Mouse (Mus musculus) v-Abl transformed pro-B cells (cell line): Measurements from ENCODE around the gene Dnah11.

ENCODE experiments used
- in situ Hi-C, 2 experiments: fragments of 400-800 bp; cut with MboI; formaldehyde crosslinking; loops; one replicate each; pipeline ENCODE4 v1.15.1; 2025; ENCODE audit not compliant: unreplicated experiment in 2 of 2

Gene Dnah11

DNA sequence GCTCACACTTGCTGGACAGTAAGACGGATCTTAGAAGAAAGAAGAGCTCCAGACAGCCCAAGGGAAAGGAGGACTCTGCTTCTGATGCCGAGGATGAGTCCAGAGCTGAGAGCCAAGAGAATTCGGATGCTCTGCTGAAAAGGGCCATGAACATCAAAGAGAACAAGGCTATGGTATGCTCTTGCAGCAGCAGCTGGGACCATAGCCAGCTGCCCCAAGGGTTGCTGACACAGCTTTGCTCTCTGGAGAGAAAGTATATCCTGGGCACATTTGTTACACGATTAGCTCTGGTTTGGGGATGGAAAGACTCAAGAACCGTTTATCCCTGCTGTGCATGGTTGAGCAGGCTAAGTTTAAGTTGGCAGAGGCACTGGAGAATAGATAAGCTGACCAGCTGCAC lies 326.6 kb downstream of the Dnah11 start:
- in situ Hi-C loops = no loop called here

- in situ Hi-C loops = no loop called here
These were observed 330.9 kb downstream of the Dnah11 start for GRCm38 (mm10) chr12:117867708-117868564.

- in situ Hi-C loops = no loop called here
These were observed 336.2 kb downstream of the Dnah11 start for GRCm38 (mm10) chr12:117862655-117863054.

GRCm38 (mm10) chr12:117861249-117861648 lies 337.6 kb downstream of the Dnah11 start:
- in situ Hi-C loops = no loop called here

DNA sequence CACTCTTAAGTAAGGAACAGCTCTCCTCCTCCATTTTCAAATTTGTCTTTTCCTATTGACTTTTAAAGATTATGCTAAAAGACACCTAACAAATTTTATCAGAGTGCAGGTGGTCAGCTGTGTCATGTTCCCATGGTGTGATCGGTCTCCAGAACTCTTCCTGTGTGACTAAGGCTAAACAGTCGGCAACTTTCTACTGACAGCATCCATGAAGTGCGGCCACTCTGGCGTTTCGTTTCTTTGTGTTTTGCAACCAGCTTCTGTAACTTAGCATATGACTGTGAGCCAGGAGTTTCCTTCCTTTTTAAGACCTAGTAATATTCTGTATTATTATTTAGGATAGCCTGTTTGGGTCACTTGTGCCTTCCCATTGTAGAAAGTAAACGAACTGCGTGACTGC lies 338.0 kb downstream of the Dnah11 start:
- in situ Hi-C loops = no loop called here

- in situ Hi-C loops = no loop called here
These were observed 341.0 kb downstream of the Dnah11 start for GRCm38 (mm10) chr12:117857884-117858283.

- in situ Hi-C loops = no loop called here
These were observed 341.8 kb downstream of the Dnah11 start for GRCm38 (mm10) chr12:117857023-117857422.

- in situ Hi-C loops = no loop called here
These were observed 345.5 kb downstream of the Dnah11 start for GRCm38 (mm10) chr12:117853316-117853715.

- in situ Hi-C loops = no loop called here
These were observed 348.4 kb downstream of the Dnah11 start for GRCm38 (mm10) chr12:117850472-117850871.

DNA sequence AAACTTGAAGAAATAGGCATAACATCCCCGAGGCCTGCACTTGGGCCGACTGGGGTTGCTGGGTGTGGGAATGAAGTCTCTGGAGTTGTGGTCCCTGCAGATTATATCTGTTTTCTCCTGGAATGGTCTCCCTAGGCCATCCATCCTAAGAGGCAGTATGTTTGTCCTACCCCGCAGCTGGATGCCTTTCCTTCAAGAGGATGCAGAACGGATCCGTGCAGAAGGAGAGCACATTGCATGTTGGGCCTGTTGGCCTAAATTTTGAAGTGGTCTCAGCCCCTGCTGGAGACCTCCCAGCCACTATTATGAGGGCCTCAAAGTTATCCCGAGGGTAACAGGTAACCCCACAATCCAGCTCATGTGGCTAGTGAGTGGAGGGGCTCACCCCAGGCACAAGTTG lies 350.2 kb downstream of the Dnah11 start:
- in situ Hi-C loops = no loop called here

GRCm38 (mm10) chr12:117844917-117845316 lies 353.9 kb downstream of the Dnah11 start:
- in situ Hi-C loops = no loop called here

- in situ Hi-C loops = no loop called here
These were observed 354.8 kb downstream of the Dnah11 start for GRCm38 (mm10) chr12:117844075-117844408.

GRCm38 (mm10) chr12:117843302-117844074 lies 355.4 kb downstream of the Dnah11 start:
- in situ Hi-C loops = no loop called here

DNA sequence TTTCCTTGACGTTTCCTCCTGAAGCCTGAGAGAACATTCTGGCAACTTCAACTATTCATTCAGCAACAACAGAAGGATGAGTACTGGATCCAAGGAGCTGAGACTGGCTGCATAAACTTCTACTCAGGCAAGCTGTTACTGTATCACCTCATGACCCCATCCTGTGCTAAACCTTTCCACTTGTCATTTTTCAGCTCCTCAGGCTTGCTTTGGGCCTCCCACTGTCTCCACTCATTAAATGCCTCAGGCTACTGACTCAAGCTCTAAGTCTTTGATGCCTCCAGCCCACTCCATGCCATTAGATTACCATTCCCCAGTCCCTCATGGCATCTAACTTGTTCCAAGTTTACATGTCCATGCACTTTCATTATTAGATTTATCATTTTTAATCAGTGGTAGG lies 356.2 kb downstream of the Dnah11 start:
- in situ Hi-C loops = no loop called here

DNA sequence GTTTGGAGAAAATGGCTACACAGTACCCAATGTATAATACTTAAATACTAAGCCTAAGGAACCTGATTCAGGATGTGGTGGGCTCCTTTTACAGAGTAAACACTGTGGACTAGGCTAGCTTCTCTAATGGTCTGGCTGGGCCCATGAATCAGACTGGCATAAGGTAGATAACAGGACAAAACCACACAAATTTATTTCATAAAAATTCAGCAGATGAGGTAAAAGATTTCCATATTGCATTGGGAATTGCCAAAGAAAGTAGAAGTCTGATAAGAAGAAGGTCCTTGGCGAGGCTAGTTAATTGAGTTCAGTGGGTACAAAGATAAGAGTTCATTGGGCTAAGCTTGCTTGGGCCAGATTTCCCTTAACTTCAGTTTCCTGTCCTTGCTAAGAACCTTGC lies 358.1 kb downstream of the Dnah11 start:
- in situ Hi-C loops = no loop called here

DNA sequence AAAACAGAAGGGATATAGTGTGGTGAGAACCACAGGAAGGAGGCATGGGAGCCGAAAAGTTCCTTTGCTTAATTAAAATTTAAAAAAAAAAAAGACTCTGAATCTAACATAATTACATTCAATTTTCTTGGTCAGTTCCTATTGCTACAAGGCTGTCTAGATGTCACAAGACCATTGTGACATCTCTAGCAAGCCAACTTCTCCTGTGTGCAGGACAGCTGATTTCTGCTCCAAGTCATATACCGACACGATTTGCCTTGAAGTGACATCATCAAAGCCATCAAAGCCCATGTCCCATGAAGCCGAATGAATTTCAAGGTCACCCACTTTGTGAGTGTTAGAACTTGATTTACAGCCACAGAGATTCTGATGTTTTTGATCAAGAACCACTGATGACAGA lies 361.5 kb downstream of the Dnah11 start:
- in situ Hi-C loops = no loop called here

- in situ Hi-C loops = no loop called here
These were observed 363.5 kb downstream of the Dnah11 start for GRCm38 (mm10) chr12:117835371-117835770.

- in situ Hi-C loops = no loop called here
These were observed 364.2 kb downstream of the Dnah11 start for GRCm38 (mm10) chr12:117834652-117835051.

DNA sequence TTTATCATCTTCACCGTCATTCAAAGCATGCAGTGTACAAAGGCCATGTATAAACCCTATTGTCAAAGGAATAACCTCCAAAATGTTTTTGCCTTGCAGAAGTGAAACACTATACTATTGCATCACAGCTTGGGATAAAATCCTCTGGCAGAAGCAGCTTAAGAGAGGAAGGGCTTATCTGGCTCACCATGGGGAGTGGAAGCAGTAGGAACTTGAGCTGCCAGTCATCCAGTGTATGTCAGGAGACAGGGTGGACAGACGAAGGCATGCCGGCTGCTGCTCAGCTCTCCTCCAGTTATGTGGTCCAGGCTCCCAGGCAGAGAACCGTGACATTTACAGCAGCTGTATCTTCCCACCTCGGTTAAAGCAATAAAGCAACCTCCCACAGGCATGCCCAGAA lies 366.7 kb downstream of the Dnah11 start:
- in situ Hi-C loops = no loop called here

DNA sequence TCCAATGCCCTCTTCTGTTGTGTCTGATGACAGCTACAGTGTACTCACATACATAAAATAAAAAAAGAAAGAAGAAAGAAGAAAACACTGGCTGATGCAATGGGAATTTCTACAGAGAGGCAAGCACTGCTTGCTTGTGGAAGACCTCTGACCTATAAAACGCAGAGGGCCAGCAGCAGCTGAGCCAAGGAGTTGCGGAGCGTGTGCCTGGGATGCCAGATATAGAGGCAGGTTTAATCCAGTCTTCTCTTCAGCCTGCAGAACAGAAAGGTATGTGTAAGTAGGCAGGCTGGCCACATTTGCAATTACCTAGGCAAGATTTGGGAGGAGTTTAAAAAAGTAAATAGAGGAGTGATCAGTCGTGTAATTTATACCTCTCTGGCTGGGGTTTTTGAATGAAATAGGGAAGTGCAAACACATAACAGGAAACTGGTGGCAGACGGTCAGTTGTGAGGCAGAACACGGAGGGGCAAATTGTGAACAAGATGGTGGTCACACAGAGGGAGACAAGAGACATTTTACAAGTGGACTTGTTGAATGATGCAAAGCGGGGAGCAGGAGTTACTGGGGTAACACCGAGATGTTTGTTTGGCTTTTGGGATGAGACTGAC lies 367.4 kb downstream of the Dnah11 start:
- in situ Hi-C loops = no loop called here

DNA sequence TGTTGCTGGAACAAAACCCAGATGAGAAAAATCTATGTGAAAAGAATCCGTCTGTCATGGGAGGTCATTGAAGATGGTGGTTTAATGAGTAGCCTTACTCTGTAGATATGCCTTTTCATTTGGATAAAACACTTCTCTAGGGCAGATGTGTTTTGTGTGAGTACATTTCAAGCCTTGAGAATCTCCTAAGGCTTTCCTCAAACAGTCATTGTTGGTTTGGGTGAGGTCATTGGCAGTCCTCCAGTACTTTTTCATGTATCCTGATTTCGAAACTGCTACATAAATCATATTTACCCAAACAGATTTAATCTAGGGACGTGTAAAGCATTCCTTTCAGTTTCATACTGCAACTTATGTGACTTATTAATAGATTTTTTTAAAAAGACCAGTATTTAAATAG lies 370.5 kb downstream of the Dnah11 start:
- in situ Hi-C loops = loop anchor here in 1 of 2 experiments (10.0 kb wide), 1 partner anchor 476 kb away; the partner anchor contains the start of gene Sp4
